ENCODE assay signal across 8 mouse cellular contexts in genomic region chr2:157571224-157571832, GRCm38 (mm10). TPM values are rescaled to one million over a fixed set of nuclear protein-coding genes. Genes with fewer than 3 reads are reported as not detected.
DNase-seq lines count a peak whose midpoint lies in the region; ATAC-seq and TF ChIP-seq lines count a peak whose summit lies in the region.

Blcap (minus strand) TSS chr2:157571274.

- H3K27ac ChIP-seq in hindbrain, embryonic 14.5 days, result no peak within 1 kb of the TSS
- no peak within 1 kb of the TSS for H3K27ac ChIP-seq in left cerebral cortex, adult 2 months

- H3K9me3 ChIP-seq in hindbrain, embryonic 14.5 days (ENCODE audit: control insufficient read depth, low read length), result no peaks in the 10 kb centered on the region

- intact Hi-C loops in left cerebral cortex, adult 2 months (cut with DNase I), result loop anchor here (1.0 to 10.0 kb wide), 5 partner anchors 91 to 447 kb away; no protein-coding TSS in a partner anchor

- ATAC-seq in hindbrain, embryonic 14.5 days (ENCODE audit: low FRiP score), result no peak
- peak; percentile 47; the same call in 1 of the 2 replicates for ATAC-seq in megakaryocyte, adult 5-6 weeks (ENCODE audit: poor library complexity, severe bottlenecking)

- H3K36me3 ChIP-seq in hindbrain, embryonic 14.5 days (replicated peaks; ENCODE audit: control insufficient read depth, insufficient read depth), result no peaks in the 10 kb centered on the region

- 10% methylated on average over 6 of the region's 6 CpGs for WGBS in hindbrain, embryonic 14.5 days

- no peaks in the 10 kb centered on the region for H3K27me3 ChIP-seq in hindbrain, embryonic 14.5 days (ENCODE audit: control insufficient read depth, insufficient read depth, low read length)

- H3K4me2 ChIP-seq in hindbrain, embryonic 14.5 days (replicated peaks), result no peak within 1 kb of the TSS

- H3K9ac ChIP-seq in hindbrain, embryonic 14.5 days, result no peak within 1 kb of the TSS

- peak; percentile 51 for DNase-seq in right cerebral cortex, adult 18-20 months
- no peak for DNase-seq in right cerebral cortex, postnatal 36 days (ENCODE audit: low spot score in 2 of 2)
- DNase-seq in cerebellum, postnatal 14 days, result peak; percentile 70 to 73
- peak; percentile 58 for DNase-seq in gastrocnemius, adult 18-20 months (ENCODE audit: low spot score)
- DNase-seq in hindbrain, embryonic 14.5 days (ENCODE audit: low spot score), result peak; percentile 88
- DNase-seq in left cerebral cortex, adult 2 months (ENCODE audit: extremely low spot score in 1 of 2, low spot score in 2 of 2), result peak in 1 of 2 experiments; percentile 64
- peak; percentile 43 for DNase-seq in right cerebral cortex, postnatal 25 days

- TF ChIP-seq CTCF in left cerebral cortex, adult 2 months (IDR thresholded peaks at IDR 0.05), result peak; percentile 94

- peaks cover 10% of the 10 kb centered on the region for H3K4me1 ChIP-seq in hindbrain, embryonic 14.5 days (replicated peaks; ENCODE audit: control insufficient read depth, insufficient read depth, low read length)

- no peak within 1 kb of the TSS for H3K4me3 ChIP-seq in hindbrain, embryonic 14.5 days (replicated peaks; ENCODE audit: low read length)
- no peak within 1 kb of the TSS for H3K4me3 ChIP-seq in left cerebral cortex, adult 2 months

RNA-seq across cellular contexts. Expression of gene Blcap, which starts in this region (rescaled TPM):
- total RNA-seq in gastrocnemius, adult 18-20 months (2021), result 10 to 100 TPM; 28.0 to 36.7 TPM
- 285 and 323 TPM in 2 replicates for polyA plus RNA-seq in hindbrain, embryonic 14.5 days (2014; fragmentation: Nextera tagmentation; extraction: Ambion mirVana)
- 100 to 1,000 TPM; 109 to 111 TPM for total RNA-seq in left cerebral cortex, adult 2 months (2021)
- 10.2 and 13.5 TPM in 2 replicates for total RNA-seq in megakaryocyte, adult 5-6 weeks (2015)
- 7.8 and 19.2 TPM in 2 replicates for total RNA-seq in megakaryocyte, adult 5-6 weeks (2017)

Comparison
In these comparisons a context has a peak if more than half of its experiments do, and no peak if none do; other contexts are left out.
1. DNase-seq: peak in right cerebral cortex, adult 18-20 months (single experiment), cerebellum, postnatal 14 days (2 of 2), gastrocnemius, adult 18-20 months (single experiment), hindbrain, embryonic 14.5 days (single experiment) and right cerebral cortex, postnatal 25 days (single experiment); none in right cerebral cortex, postnatal 36 days (0 of 2).